Mouse (Mus musculus): Measurements from ENCODE around the gene Slit3.

DNA sequence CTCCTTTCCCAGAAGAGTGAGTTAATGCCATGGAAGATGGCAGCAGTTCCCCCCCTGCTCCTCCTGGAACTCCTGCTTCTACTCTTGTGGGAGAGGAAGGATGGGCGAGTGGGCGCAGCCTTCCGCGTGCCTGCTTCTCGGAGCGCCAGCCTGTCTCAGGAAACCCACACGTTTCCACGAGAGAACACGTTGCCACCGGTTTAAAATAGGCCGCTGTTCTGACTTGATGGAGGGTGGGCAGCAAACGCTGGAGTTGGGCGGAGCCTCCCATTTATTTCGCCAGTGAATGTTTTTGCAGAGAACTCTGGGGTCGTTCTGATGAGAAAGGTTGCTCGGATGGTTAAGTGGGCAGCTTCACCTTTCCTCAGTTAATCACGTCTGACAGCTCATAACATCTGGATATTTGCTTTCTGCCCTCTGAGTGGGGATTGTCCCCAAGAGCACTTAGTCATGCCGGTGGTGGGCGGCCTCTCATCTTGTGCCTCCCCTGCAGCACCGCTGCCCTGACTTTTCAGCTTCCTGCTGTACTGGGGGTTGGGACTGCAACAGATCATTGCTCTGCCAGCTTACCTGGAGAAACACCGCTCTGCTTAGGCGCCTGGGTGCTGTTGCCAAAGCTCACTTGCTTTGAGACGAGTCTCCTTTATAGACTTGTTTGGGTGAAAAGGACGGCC is 57.3 kb downstream of the Slit3 start:
- TF ChIP-seq CTCF (IDR thresholded peaks at IDR 0.05) (no peak), EP300 (IDR thresholded peaks at IDR 0.05) (no peak)

Measured in lung, postnatal 0 days (tissue).